Mouse (Mus musculus) heart, embryonic 15.5 days (tissue): ENCODE data around the gene Rftn1. TPM values are rescaled to one million over a fixed set of nuclear protein-coding genes. Genes with fewer than 3 reads are reported as not detected.

Experiments
- polyA plus RNA-seq: library from polyadenylated mRNA; unstranded; fragments of >200 nt; fragmentation: Nextera tagmentation; extraction: Ambion mirVana; gene quantifications from 2 replicates; pipeline ENCODE4 v1.2.1, GENCODE M21; 2015

Rftn1 gene
- polyA plus RNA-seq, 1 experiment from 2014 or later = 29.7 TPM

Other genes with a start within 250 kb of the Rftn1 start
- gene Dazl, start 103.0 kb upstream of the Rftn1 start, polyA plus RNA-seq = 0.15 and 0.28 TPM in 2 replicates